Mouse (Mus musculus) hindbrain, postnatal 0 days (tissue): Measurements from ENCODE around the gene 4930452B06Rik. TPM values are rescaled to one million over a fixed set of nuclear protein-coding genes. Genes with fewer than 3 reads are reported as not detected.

Source experiments
- ATAC-seq: fragments of 200-750 bp; cut with Nextera tagmentation; 2 replicates; pipeline ENCODE4 v1.8.0; 2017; ENCODE audit warnings: mild to moderate bottlenecking, moderate TSS enrichment, moderate library complexity
- DNase-seq: peaks from one replicate; pipeline ENCODE4 v3.0.0-alpha.2; 2015; ENCODE audit warnings: low spot score
- H3K27ac ChIP-seq: fragments of 300-500 bp; sonication (generic); 2 replicates; pipeline ENCODE4 v1.5.1; 2014; ENCODE audit warnings: mild to moderate bottlenecking
- H3K27me3 ChIP-seq: fragments of 300-500 bp; sonication (generic); 2 replicates; pipeline ENCODE4 v1.6.1; 2014; ENCODE audit warnings: low read length, mixed read lengths; ENCODE audit not compliant: insufficient read depth
- H3K36me3 ChIP-seq: fragments of 300-500 bp; sonication (generic); 2 replicates; pipeline ENCODE4 v1.6.1; 2014; ENCODE audit warnings: low read length, mixed read lengths; ENCODE audit not compliant: insufficient read depth
- H3K4me1 ChIP-seq: fragments of 300-500 bp; sonication (generic); 2 replicates; pipeline ENCODE4 v1.6.1; 2014; ENCODE audit warnings: antibody characterized with exemption, low read length, mixed read lengths; ENCODE audit not compliant: insufficient read depth
- H3K4me2 ChIP-seq: fragments of 300-500 bp; sonication (generic); 2 replicates; pipeline ENCODE4 v1.6.1; 2014; ENCODE audit warnings: low read depth, mild to moderate bottlenecking, low read length, moderate library complexity, mixed read lengths
- H3K4me3 ChIP-seq: fragments of 300-500 bp; sonication (generic); 2 replicates; pipeline ENCODE4 v1.5.1; 2014; ENCODE audit warnings: low read length
- H3K9ac ChIP-seq: fragments of 300-500 bp; sonication (generic); replicated peaks from 2 replicates; pipeline ENCODE4 v1.6.1; 2014; ENCODE audit warnings: mild to moderate bottlenecking, low read length, moderate library complexity, mixed read lengths
- H3K9me3 ChIP-seq: fragments of 300-500 bp; sonication (generic); 2 replicates; pipeline ENCODE4 v1.6.1; 2016; ENCODE audit warnings: low read length, mixed read lengths
- CTCF ChIP-seq: IDR thresholded peaks from 2 replicates; pipeline ENCODE4 v1.5.1; 2016; ENCODE audit warnings: antibody characterized with exemption, control low read depth, low read depth
- WGBS: fragments of 180-500 bp; shearing (Covaris S2); extraction: QIAGEN DNeasy Blood & Tissue Kit; methylation state at CpG from one replicate; pipeline ENCODE4 v1.1.7; 2014; 5-methylcytosine and 5-hydroxymethylcytosine counted together
- polyA plus RNA-seq: library from polyadenylated mRNA; unstranded; fragments of >200 nt; fragmentation: Nextera tagmentation; extraction: Ambion mirVana; gene quantifications from 2 replicates; pipeline ENCODE4 v1.2.1, GENCODE M21; 2015
- total RNA-seq: library from RNA; depleted of rRNA; stranded (reverse); fragments of >200 nt; gene quantifications from 2 replicates; pipeline ENCODE4 v1.2.3, GENCODE M21; 2014

The 4930452B06Rik gene
- total and polyA plus RNA-seq, 2 experiments from 2014 or later = 8.9 to 9.0 TPM

DNA sequence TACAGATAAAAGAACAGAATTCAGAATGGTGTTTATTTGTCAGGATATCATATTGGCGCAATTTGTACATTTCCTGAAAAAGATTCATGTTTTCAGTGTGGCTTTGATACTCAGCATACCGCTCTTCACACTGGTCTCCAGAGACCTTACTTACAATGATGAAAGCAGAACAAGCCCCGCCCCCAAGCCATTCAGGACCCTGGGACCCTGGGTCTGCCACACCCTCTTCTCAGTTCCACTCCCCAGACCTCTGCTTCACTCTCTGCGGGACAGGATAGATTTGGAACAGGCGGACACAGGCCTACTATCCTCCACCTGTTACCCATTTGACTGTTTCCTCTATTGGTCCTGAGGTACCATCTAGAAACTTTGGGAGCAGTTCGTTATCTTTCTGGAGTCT, 260.1 kb downstream of the 4930452B06Rik start:
- Histone ChIP-seq H3K4me1 (no peaks in the 10 kb centered on the region), H3K36me3 (no peaks in the 10 kb centered on the region), H3K27me3 (no peaks in the 10 kb centered on the region), H3K27ac (no peak overlapping the region), H3K9me3 (no peaks in the 10 kb centered on the region), H3K4me3 (no peak overlapping the region), H3K9ac (no peak overlapping the region), H3K4me2 (no peak overlapping the region)
- WGBS = 71% methylated on average over 6 of the region's 6 CpGs
- TF ChIP-seq CTCF = no peak
- DNase-seq (no peak), ATAC-seq (no peak)

DNA sequence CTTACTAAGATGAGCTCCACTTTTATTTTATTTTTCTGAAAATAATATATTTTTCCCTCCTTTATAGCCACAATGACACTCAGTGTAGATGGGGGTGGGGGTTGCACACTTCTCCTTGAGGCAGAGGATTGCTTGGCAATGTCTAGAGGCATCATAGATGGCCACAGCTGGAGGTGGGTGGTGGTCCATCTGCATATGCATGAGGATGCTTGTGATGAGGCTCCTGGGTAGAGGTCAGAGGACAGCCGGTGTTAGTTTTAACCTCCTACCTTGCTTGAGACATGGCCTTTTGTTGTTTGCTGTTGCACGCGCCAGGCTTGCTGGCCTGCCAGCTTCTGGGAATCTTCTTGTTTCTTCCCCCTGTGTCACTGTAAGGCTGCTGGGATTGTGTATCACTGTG, 262.7 kb downstream of the 4930452B06Rik start:
- no peak for TF ChIP-seq CTCF
- Histone ChIP-seq H3K9ac (no peak overlapping the region), H3K36me3 (no peaks in the 10 kb centered on the region), H3K27ac (no peak overlapping the region), H3K4me3 (no peak overlapping the region), H3K27me3 (no peaks in the 10 kb centered on the region), H3K9me3 (no peaks in the 10 kb centered on the region), H3K4me1 (no peaks in the 10 kb centered on the region), H3K4me2 (no peak overlapping the region)
- DNase-seq = no peak
- 65% methylated on average over 3 of the region's 3 CpGs for WGBS
- ATAC-seq = no peak

DNA sequence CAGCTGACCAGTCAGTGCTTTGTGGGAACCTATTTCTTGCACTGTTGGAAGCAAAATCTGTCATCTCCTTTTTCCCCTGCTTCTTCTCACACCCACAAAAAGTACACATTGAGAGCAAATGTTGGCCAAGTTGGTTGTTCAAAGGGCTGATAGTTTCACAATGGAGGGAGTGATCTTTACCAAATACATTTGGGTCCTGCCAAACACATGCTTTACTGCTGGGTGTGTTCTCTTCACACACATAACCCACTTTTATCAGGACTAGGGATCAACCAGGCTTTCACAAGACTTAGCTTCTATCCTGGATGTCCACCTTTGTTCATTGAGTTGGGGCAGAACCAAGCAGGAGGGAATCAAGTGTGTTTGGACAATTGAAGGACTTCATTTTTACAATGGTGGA, 267.5 kb downstream of the 4930452B06Rik start:
- TF ChIP-seq CTCF = no peak
- no peaks in the 10 kb centered on the region for H3K9me3 ChIP-seq

DNA sequence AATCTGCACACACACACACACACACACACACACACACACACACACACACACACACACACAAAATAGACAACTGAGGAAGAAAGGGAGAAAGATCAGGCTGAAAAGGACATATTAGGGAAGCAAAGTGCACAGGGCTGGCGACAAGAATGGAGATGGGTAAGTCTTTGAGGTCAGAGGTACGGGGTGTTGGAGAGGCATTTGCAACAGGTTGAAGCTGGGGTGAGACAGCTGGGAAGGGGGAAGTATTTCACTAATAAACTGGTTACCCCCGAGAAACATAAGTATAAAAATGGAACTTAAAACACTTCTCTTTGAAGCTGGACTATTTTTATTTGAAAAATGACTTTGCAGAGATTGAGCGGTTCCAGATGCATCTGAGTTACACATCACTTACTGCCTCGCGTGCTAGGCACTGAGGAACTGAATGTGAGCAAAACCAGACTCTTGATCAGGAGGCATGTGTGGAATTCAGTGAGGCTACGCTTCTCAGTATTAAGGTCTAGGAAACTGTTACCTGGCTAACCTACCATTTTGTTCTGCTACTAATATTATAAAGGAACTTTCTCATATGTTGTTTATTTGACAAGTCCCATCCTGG, 270.3 kb downstream of the 4930452B06Rik start:
- no peaks in the 10 kb centered on the region for H3K36me3 ChIP-seq
- H3K4me2 ChIP-seq = no peak overlapping the region
- no peak overlapping the region for H3K4me3 ChIP-seq
- no peak for TF ChIP-seq CTCF
- H3K4me1 ChIP-seq = no peaks in the 10 kb centered on the region
- H3K27me3 ChIP-seq = no peaks in the 10 kb centered on the region
- no peaks in the 10 kb centered on the region for H3K9me3 ChIP-seq
- DNase-seq (no peak), ATAC-seq (no peak)
- 89% methylated on average over 7 of the region's 7 CpGs for WGBS
- no peak overlapping the region for H3K9ac ChIP-seq
- no peak overlapping the region for H3K27ac ChIP-seq

More for the DNA sequence above, 267.5 kb downstream of the 4930452B06Rik start:
- Histone ChIP-seq H3K4me3 (no peak overlapping the region), H3K9ac (no peak overlapping the region), H3K27me3 (no peaks in the 10 kb centered on the region), H3K27ac (no peak overlapping the region), H3K4me2 (no peak overlapping the region), H3K4me1 (no peaks in the 10 kb centered on the region), H3K36me3 (no peaks in the 10 kb centered on the region)
- no peak for DNase-seq
- ATAC-seq = no peak

DNA sequence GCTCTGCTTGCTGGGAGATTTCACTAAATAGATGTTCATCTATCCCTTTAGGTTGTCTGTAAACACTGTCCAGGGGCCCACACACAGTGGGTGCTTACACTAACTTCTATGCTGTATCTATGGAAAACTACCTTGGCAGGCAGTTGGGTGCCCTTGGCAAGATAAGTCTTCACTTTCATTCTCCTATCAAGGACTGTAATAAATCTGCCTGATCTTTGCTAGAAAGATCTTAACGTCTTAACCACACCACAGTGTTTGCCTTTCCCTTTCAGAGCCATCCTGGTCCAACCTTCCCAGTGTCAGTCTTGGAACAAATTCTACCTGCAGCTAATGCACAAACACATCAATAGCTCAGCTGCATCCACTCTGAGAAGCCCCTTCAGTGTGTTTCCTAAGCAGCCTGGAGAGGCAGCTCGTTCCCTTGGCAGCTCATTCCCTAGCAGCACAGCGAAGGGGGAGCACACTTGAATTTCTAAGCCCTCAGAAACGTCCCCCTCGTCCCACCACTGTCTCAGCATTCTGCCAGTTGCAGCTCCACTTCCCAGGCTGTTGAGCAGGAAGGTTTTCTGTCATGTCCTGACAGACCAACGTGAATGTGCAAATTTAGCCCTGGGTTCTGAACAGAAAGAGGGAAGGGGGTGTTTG, 273.7 kb downstream of the 4930452B06Rik start:
- no peak for DNase-seq
- Histone ChIP-seq H3K36me3 (no peaks in the 10 kb centered on the region), H3K4me3 (no peak overlapping the region), H3K9me3 (no peaks in the 10 kb centered on the region), H3K4me1 (no peaks in the 10 kb centered on the region), H3K9ac (no peak overlapping the region), H3K27ac (no peak overlapping the region), H3K4me2 (no peak overlapping the region), H3K27me3 (no peaks in the 10 kb centered on the region)
- WGBS = 45% methylated on average over 6 of the region's 6 CpGs
- TF ChIP-seq CTCF = no peak
- ATAC-seq = no peak
